Mouse (Mus musculus) CD4-positive, CD25-positive, alpha-beta regulatory T cell, adult 9 weeks (primary cell): ENCODE measurements around the gene Tbc1d4. TPM values are rescaled to one million over a fixed set of nuclear protein-coding genes. Genes with fewer than 3 reads are reported as not detected.

ENCODE experiments used
- polyA plus RNA-seq: library from polyadenylated mRNA; unstranded; fragments of 100-300 nt; shearing (Covaris generic); gene quantifications from one replicate; pipeline ENCODE4 v1.2.1, GENCODE M21; 2017

Gene Tbc1d4
- 268 TPM for polyA plus RNA-seq

GRCm38 (mm10) chr14:101608519-101609368 lies at the start of gene Tbc1d4:
Gene Tbc1d4 (minus strand): TSS chr14:101609191.

GRCm38 (mm10) chr14:101653581-101654525 lies 44.9 kb upstream of the Tbc1d4 start, which contains the start of gene Uchl3:
Gene Uchl3 (plus strand): TSS chr14:101653967.

GRCm38 (mm10) chr14:101640153-101640843 lies 31.3 kb upstream of the Tbc1d4 start, which contains the start of gene Commd6:
Gene Commd6 (minus strand): TSS chr14:101640686.

Other genes starting within 250 kb of the Tbc1d4 start
- 119 TPM for gene Commd6, start 31.5 kb upstream of the Tbc1d4 start, polyA plus RNA-seq
- gene Uchl3, start 44.8 kb upstream of the Tbc1d4 start, polyA plus RNA-seq = 61.5 TPM
- gene Gm9922, start 120.6 kb upstream of the Tbc1d4 start, polyA plus RNA-seq = not detected
- 0.17 TPM for gene Lmo7, start 120.8 kb upstream of the Tbc1d4 start, polyA plus RNA-seq